Mouse (Mus musculus) bone marrow, adult 2 months (tissue): ENCODE measurements around the gene Pappa2.

ENCODE experiments used
- CTCF ChIP-seq: fragments of 200-500 bp; IDR thresholded peaks from 2 replicates; pipeline ENCODE4 v1.5.1; 2011; ENCODE audit warnings: low read length, control low read depth; ENCODE audit not compliant: control insufficient read depth, insufficient read depth
- POLR2A ChIP-seq: fragments of 200-500 bp; IDR thresholded peaks from 2 replicates; pipeline ENCODE4 v1.6.1; 2011; ENCODE audit warnings: low read depth, mild to moderate bottlenecking, control low read depth, low read length, borderline replicate concordance; ENCODE audit not compliant: control insufficient read depth

- TF ChIP-seq CTCF (no peak), POLR2A (no peak)
Measured at GRCm38 (mm10) chr1:158987042-158987441, 6.8 kb upstream of the Pappa2 start.
